Mouse (Mus musculus) limb, embryonic 14.5 days (tissue): Measurements from ENCODE around the gene Cd59b. TPM values are rescaled to one million over a fixed set of nuclear protein-coding genes. Genes with fewer than 3 reads are reported as not detected.
"Not testable (repeated sequence)": the region's sequence is repeated elsewhere in the genome, so short reads cannot be mapped to it uniquely, and the experiment has no call there.

Experiments used
- ATAC-seq: fragments of 200-750 bp; cut with Nextera tagmentation; 2 replicates; pipeline ENCODE4 v1.8.0; 2017; ENCODE audit warnings: low read depth, moderate number of reproducible peaks, moderate TSS enrichment; ENCODE audit not compliant: low FRiP score
- DNase-seq: peaks from one replicate; pipeline ENCODE4 v3.0.0-alpha.2; 2015; ENCODE audit warnings: low spot score
- H3K27ac ChIP-seq: fragments of 300-500 bp; sonication (generic); replicated peaks from 2 replicates; pipeline ENCODE4 v1.5.1; 2014; ENCODE audit warnings: low read depth, mild to moderate bottlenecking, low read length, moderate library complexity, mixed read lengths
- H3K27me3 ChIP-seq: fragments of 300-500 bp; sonication (generic); 2 replicates; pipeline ENCODE4 v1.6.1; 2014; ENCODE audit warnings: low read length, mixed read lengths; ENCODE audit not compliant: control insufficient read depth, insufficient read depth
- H3K36me3 ChIP-seq: fragments of 300-500 bp; sonication (generic); 2 replicates; pipeline ENCODE4 v1.6.1; 2014; ENCODE audit warnings: mild to moderate bottlenecking, low read length, moderate library complexity, mixed read lengths; ENCODE audit not compliant: control insufficient read depth, insufficient read depth
- H3K4me1 ChIP-seq: fragments of 300-500 bp; sonication (generic); 2 replicates; pipeline ENCODE4 v1.6.1; 2014; ENCODE audit warnings: antibody characterized with exemption, low read length, mixed read lengths; ENCODE audit not compliant: control insufficient read depth, insufficient read depth
- H3K4me2 ChIP-seq: fragments of 300-500 bp; sonication (generic); replicated peaks from 2 replicates; pipeline ENCODE4 v1.6.1; 2014; ENCODE audit warnings: low read depth, mild to moderate bottlenecking, low read length, moderate library complexity; ENCODE audit not compliant: severe bottlenecking
- H3K4me3 ChIP-seq: fragments of 300-500 bp; sonication (generic); replicated peaks from 2 replicates; pipeline ENCODE4 v1.5.1; 2014; ENCODE audit warnings: low read length
- H3K9ac ChIP-seq: fragments of 300-500 bp; sonication (generic); 2 replicates; pipeline ENCODE4 v1.6.1; 2014; ENCODE audit warnings: mild to moderate bottlenecking, low read depth, low read length, moderate library complexity; ENCODE audit not compliant: severe bottlenecking
- H3K9me3 ChIP-seq: fragments of 300-500 bp; sonication (generic); 2 replicates; pipeline ENCODE4 v1.6.1; 2016; ENCODE audit warnings: low read length; ENCODE audit not compliant: control insufficient read depth
- POLR2A ChIP-seq: fragments of 200-500 bp; IDR thresholded peaks from 2 replicates; pipeline ENCODE4 v1.8.0; 2012; ENCODE audit warnings: inconsistent platforms, mild to moderate bottlenecking, moderate library complexity, borderline replicate concordance; ENCODE audit not compliant: insufficient read depth, insufficient read length; ENCODE audit errors: extremely low read depth
- WGBS: fragments of 180-500 bp; shearing (Covaris S2); extraction: QIAGEN DNeasy Blood & Tissue Kit; methylation state at CpG from one replicate; pipeline ENCODE4 v1.1.7; 2014; 5-methylcytosine and 5-hydroxymethylcytosine counted together
- polyA plus RNA-seq, 2 experiments: library from polyadenylated mRNA; depleted of rRNA in 1 of 2; stranded (reverse) in 1 of 2; unstranded in 1 of 2; fragments of >200 nt; fragmentation: Nextera tagmentation in 1 of 2; extraction: Ambion mirVana in 1 of 2; gene quantifications; 2 replicates each; pipeline versions ENCODE4 v1.2.1 to v1.2.3; 2012 to 2014

Gene Cd59b
- polyA plus RNA-seq, 2 experiments = 6.5 to 6.8 TPM

DNA sequence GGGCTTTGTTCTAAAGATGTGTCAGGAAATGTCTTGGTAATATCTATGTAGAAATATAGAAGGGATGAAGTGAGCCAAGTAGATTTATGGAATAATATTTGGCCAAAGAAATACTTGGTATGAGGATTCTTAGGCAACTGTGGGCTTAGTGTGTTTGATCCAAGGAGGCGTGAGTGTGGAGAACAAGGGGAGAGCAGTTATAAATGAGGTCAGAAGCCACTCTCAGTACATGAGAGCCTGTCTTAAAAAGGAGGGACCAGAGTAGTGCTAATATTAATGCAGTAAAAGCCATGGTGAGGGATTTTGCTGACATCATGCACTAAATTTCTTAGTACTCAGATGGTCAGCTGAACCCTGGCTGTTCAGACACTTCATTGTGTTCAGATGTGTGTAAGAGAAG is 11.3 kb upstream of the Cd59b start:
- no peak for TF ChIP-seq POLR2A
- ATAC-seq (no peak), DNase-seq (no peak)
- H3K27me3 ChIP-seq = no peaks in the 10 kb centered on the region
- no peak overlapping the region for H3K9ac ChIP-seq
- no peaks in the 10 kb centered on the region for H3K9me3 ChIP-seq
- H3K4me2 ChIP-seq = no peak overlapping the region
- no peaks in the 10 kb centered on the region for H3K4me1 ChIP-seq
- peaks cover 47% of the 10 kb centered on the region for H3K36me3 ChIP-seq
- no peak overlapping the region for H3K4me3 ChIP-seq
- WGBS = 84% methylated on average over 1 of the region's 1 CpGs
- no peak overlapping the region for H3K27ac ChIP-seq

DNA sequence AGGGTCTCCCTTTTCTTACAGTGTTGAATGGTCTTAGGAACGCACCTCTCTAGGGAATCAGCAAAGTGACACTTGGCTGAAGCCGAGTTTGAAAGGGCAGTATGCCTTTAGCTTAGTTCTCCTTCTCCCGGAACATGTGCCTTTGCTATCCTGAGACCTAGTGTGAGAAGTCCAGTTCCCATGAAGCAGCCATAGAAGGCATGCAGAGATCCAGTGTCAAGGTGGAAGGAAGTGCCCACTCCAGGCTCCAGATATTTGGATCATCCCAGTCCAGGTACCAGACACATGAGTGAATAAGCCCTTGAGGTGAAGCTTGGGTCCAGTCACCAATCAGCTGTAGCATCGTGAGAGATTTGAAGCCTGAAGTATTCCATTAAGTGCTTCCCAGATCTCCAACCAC is 10.7 kb upstream of the Cd59b start:
- 92% methylated on average over 4 of the region's 4 CpGs for WGBS
- Histone ChIP-seq H3K9ac (no peak overlapping the region), H3K4me3 (no peak overlapping the region), H3K4me2 (no peak overlapping the region), H3K27ac (no peak overlapping the region), H3K27me3 (no peaks in the 10 kb centered on the region), H3K36me3 (peaks cover 41% of the 10 kb centered on the region), H3K9me3 (no peaks in the 10 kb centered on the region), H3K4me1 (no peaks in the 10 kb centered on the region)
- DNase-seq (no peak), ATAC-seq (no peak)
- TF ChIP-seq POLR2A = no peak

DNA sequence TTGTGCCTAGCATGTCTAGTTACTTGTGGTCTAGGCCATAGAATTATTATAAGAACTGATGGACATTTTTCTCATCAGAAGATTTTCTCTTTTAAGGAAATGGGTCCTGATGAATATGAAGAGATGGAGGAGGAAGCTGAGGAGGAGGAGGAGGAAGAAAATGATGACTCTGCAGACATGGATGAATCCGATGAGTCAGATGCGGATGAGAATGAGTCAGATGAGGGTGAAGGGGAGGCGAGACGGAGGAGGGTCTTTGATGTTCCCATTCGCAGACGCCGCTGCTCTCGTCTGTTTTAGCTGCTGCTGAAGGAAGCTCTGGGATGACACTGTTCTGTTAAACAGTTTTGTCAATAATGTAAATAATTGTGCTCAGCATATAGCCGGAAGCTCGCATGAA is 9.9 kb upstream of the Cd59b start:
- ATAC-seq (no peak), DNase-seq (no peak)
- Histone ChIP-seq H3K27me3 (no peaks in the 10 kb centered on the region), H3K36me3 (peaks cover 33% of the 10 kb centered on the region), H3K9me3 (no peaks in the 10 kb centered on the region), H3K4me1 (no peaks in the 10 kb centered on the region), H3K4me2 (no peak overlapping the region), H3K27ac (no peak overlapping the region), H3K9ac (no peak overlapping the region), H3K4me3 (no peak overlapping the region)
- TF ChIP-seq POLR2A = no peak
- 82% methylated on average over 10 of the region's 10 CpGs for WGBS

DNA sequence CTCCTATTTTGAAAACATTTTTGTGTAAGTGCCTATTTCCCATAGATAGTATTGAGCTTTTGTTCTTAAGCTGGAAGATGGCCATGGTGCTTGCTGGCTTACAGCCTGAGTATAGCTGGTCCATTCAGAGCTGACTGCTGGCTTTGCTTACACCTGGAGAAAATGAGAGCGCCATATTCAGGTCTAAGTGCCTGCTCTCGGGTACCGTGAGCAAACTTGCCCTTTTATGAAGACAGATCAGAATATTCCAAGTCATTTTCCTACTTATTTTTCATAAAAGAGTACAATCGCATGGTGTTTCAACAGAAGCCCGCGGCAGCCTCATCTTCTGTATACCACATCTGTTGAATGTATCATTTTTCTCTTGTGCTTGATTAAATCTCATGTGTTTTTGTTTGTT is 8.7 kb upstream of the Cd59b start:
- Histone ChIP-seq H3K36me3 (peaks cover 26% of the 10 kb centered on the region), H3K9me3 (no peaks in the 10 kb centered on the region), H3K4me1 (no peaks in the 10 kb centered on the region), H3K27me3 (no peaks in the 10 kb centered on the region), H3K9ac (no peak overlapping the region), H3K4me2 (no peak overlapping the region), H3K27ac (no peak overlapping the region), H3K4me3 (no peak overlapping the region)
- ATAC-seq (no peak), DNase-seq (no peak)
- 97% methylated on average over 6 of the region's 6 CpGs for WGBS
- no peak for TF ChIP-seq POLR2A

DNA sequence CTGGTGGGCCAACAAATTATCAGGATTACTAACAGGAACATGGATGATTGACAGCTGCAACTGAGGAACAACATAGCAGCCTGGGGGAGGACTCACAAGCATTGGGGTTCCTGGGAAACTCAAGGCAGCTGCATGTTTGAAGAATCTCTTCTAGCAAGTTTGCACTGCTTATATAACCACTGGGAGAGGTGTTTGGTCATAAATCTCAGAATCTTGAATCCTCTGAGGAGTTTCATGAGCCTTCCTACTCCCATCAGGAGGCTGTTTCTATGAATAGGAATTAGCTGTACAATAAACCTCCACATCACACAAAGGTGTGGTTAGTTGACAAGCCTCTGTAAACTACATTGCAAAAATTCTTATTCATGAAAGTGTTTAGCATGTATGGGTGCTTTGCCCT is 7.0 kb upstream of the Cd59b start:
- Histone ChIP-seq H3K36me3 (peaks cover 26% of the 10 kb centered on the region), H3K27ac (no peak overlapping the region), H3K4me2 (no peak overlapping the region), H3K4me1 (no peaks in the 10 kb centered on the region), H3K4me3 (no peak overlapping the region), H3K9me3 (no peaks in the 10 kb centered on the region), H3K9ac (no peak overlapping the region), H3K27me3 (no peaks in the 10 kb centered on the region)
- no peak for TF ChIP-seq POLR2A
- DNase-seq = no peak
- no peak for ATAC-seq

DNA sequence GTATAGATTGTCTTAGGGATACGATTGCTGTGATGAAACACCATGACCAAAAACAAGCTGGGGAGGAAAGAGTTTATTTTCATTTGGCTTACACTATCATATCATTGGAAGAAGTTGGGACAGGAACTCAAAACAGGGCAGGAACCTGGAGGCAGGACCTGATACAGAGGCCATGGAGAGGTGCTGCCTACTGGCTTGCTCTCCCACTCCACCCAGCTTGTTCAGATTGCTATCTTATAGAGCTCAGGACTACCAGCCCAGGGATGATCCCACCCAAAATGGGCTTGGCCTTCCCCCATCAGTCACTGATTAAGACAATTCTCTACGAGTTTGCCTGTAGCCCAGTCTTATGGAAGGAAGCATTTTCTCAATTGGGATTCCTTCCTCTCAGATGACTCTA is 5.5 kb upstream of the Cd59b start:
- Histone ChIP-seq H3K9me3 (no peaks in the 10 kb centered on the region), H3K9ac (no peak overlapping the region), H3K4me1 (no peaks in the 10 kb centered on the region), H3K27ac (no peak overlapping the region), H3K4me3 (no peak overlapping the region), H3K4me2 (no peak overlapping the region), H3K36me3 (peaks cover 19% of the 10 kb centered on the region), H3K27me3 (no peaks in the 10 kb centered on the region)
- ATAC-seq (no peak), DNase-seq (no peak)
- no peak for TF ChIP-seq POLR2A
- WGBS = 86% methylated on average over 2 of the region's 2 CpGs

DNA sequence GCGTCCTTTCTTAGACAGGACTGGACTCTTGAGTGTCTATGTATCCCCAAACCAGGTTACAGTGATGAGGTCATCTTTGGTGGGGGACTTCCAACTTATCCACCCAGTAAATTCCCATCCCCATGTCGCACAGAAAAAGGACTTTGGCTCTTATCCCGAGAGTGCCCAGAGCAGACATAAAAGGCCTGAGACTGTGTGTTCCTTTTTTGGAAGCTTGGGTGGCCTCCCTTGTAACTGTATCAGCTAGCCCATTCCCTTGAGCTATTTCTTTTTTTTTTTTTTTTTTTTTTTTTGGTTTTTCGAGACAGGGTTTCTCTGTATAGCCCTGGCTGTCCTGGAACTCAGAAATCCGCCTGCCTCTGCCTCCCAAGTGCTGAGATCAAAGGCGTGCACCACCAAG is 4.1 kb upstream of the Cd59b start, which contains the start of gene Gm10912:
Gm10912 (plus strand) TSS at position 301 of the 400 bp plus-strand sequence.
- not testable (repeated sequence) for H3K9ac ChIP-seq, DNase-seq

DNA sequence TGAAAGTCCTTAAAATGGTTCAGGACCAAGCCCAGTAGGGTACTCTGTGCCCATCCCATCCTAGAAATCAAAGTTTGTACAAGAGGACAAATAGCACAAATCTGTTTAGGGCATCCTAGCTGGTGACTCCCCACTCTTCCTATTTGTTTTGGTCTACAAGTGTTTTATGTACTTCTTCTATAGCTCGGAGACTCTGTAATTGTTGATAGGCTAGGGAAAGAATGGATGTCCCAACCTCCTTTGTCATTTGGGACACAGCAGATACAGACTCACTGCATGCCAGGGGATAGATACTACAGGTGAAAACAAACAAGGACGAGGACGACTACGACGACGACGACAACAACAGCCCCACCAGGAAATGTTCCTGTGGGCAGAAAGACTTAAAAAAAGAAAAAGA is 1.2 kb upstream of the Cd59b start, which contains the start of gene Gm10799:
Gm10799 (minus strand) TSS at position 101 of the 400 bp plus-strand sequence.
- H3K4me2 ChIP-seq, H3K4me3 ChIP-seq, H3K4me1 ChIP-seq, H3K27me3 ChIP-seq, DNase-seq, H3K9ac ChIP-seq, H3K9me3 ChIP-seq, H3K27ac ChIP-seq, ATAC-seq, H3K36me3 ChIP-seq: not testable (repeated sequence)
- WGBS = 86% methylated on average over 7 of the region's 7 CpGs

More for the DNA sequence above, 4.1 kb upstream of the Cd59b start, which contains the start of gene Gm10912:
- ATAC-seq, H3K4me3 ChIP-seq, H3K9me3 ChIP-seq, H3K4me1 ChIP-seq, H3K36me3 ChIP-seq, H3K4me2 ChIP-seq, H3K27ac ChIP-seq, H3K27me3 ChIP-seq: not testable (repeated sequence)
- WGBS = 92% methylated on average over 5 of the region's 6 CpGs
